Mouse (Mus musculus) ES-E14 (cell line): ENCODE measurements around the gene Fgfbp1. TPM values are rescaled to one million over a fixed set of nuclear protein-coding genes. Genes with fewer than 3 reads are reported as not detected.

Experiments
- DNase-seq: peaks from one replicate; pipeline ENCODE4 v3.0.0-alpha.2; 2013; ENCODE audit warnings: low read depth, low spot score
- H3K27ac ChIP-seq: 2 replicates; pipeline ENCODE4 v1.5.1; 2012; ENCODE audit warnings: low read depth, mild to moderate bottlenecking, low read length, moderate library complexity, mixed read lengths; ENCODE audit not compliant: poor library complexity, insufficient read depth, severe bottlenecking
- H3K36me3 ChIP-seq: 2 replicates; pipeline ENCODE4 v1.6.1; 2012; ENCODE audit warnings: mild to moderate bottlenecking, low read length, moderate library complexity, mixed read lengths; ENCODE audit not compliant: control insufficient read depth, poor library complexity, insufficient read depth, severe bottlenecking
- H3K4me1 ChIP-seq, 2 experiments: fragments of 150-350 bp in 1 of 2; sonication (generic) in 1 of 2; 2 replicates each; pipeline ENCODE4 v1.6.1; 2012; ENCODE audit warnings: low read length in 2 of 2, mild to moderate bottlenecking in 1 of 2, mixed read lengths in 1 of 2; ENCODE audit not compliant: control insufficient read depth in 2 of 2, insufficient read depth in 2 of 2, poor library complexity in 1 of 2
- H3K4me3 ChIP-seq, 2 experiments: fragments of 150-350 bp in 1 of 2; sonication (generic) in 1 of 2; 2 replicates each; pipeline ENCODE4 v1.5.1; 2012; ENCODE audit warnings: low read length in 2 of 2, low read depth in 1 of 2, mild to moderate bottlenecking in 1 of 2, mixed read lengths in 1 of 2; ENCODE audit not compliant: insufficient read depth in 1 of 2, poor library complexity in 1 of 2, severe bottlenecking in 1 of 2
- H3K9ac ChIP-seq: 2 replicates; pipeline ENCODE4 v1.6.1; 2012; ENCODE audit warnings: low read depth, mild to moderate bottlenecking, low read length, mixed read lengths; ENCODE audit not compliant: poor library complexity, insufficient read depth, severe bottlenecking
- H3K9me3 ChIP-seq: fragments of 150-350 bp; sonication (generic); 2 replicates; pipeline ENCODE4 v1.6.1; 2012; ENCODE audit warnings: low read depth, mild to moderate bottlenecking, low read length; ENCODE audit not compliant: control insufficient read depth, insufficient read depth
- CHD2 ChIP-seq: IDR thresholded peaks from 2 replicates; pipeline ENCODE4 v1.6.1; 2014; ENCODE audit warnings: mild to moderate bottlenecking, low read depth, low read length, inconsistent platforms
- HCFC1 ChIP-seq: IDR thresholded peaks from 2 replicates; pipeline ENCODE4 v1.6.1; 2012; ENCODE audit warnings: low read length, inconsistent platforms, borderline replicate concordance; ENCODE audit not compliant: insufficient read depth
- MAFK ChIP-seq: IDR thresholded peaks from 2 replicates; pipeline ENCODE4 v1.6.1; 2014; ENCODE audit warnings: mild to moderate bottlenecking, low read depth, low read length, inconsistent platforms; ENCODE audit not compliant: insufficient read depth
- ZC3H11A ChIP-seq: IDR thresholded peaks from 2 replicates; pipeline ENCODE4 v1.6.1; 2012; ENCODE audit warnings: low read depth, mild to moderate bottlenecking, inconsistent platforms, low read length, borderline replicate concordance
- ZNF384 ChIP-seq: IDR thresholded peaks from 2 replicates; pipeline ENCODE4 v1.6.1; 2012; ENCODE audit warnings: low read depth, low read length, inconsistent platforms
- in situ Hi-C, 2 experiments: fragments of 600-800 bp; cut with MboI; formaldehyde crosslinking; loops; one replicate each; pipeline ENCODE4 v1.15.1; 2025; ENCODE audit warnings: low sequenced_read_pairs in 2 of 2, inconsistent platforms in 1 of 2; ENCODE audit not compliant: unreplicated experiment in 2 of 2
- total RNA-seq: library from RNA; depleted of rRNA; stranded (reverse); fragments of 300-350 nt; gene quantifications from 2 replicates; pipeline ENCODE4 v1.2.3, GENCODE M21; 2012

Gene Fgfbp1
- total RNA-seq, 1 experiment: 41.1 TPM

DNA sequence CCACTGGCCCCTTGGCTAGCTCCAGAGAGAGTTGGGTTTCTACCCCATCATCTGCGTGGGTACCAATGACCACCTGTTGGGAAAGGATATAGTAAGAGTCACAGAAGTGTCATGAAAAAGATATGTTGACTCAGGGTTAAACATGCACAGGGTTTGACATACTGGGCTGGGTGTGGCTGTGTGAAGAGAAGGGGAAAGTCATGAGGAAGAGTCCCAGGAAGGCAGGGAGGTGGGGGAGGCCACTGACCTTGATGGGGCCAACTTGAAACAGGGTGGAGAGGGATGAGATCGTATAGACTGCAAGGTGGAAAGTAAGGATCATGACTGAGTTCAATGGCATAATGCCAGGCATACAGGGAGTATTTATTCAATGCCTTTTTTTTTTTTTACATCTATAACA, 1.2 kb downstream of the Fgfbp1 start:
- Histone ChIP-seq H3K9me3 (no peaks in the 10 kb centered on the region), H3K4me3 (no peak overlapping the region), H3K27ac (no peak overlapping the region), H3K9ac (no peak overlapping the region), H3K36me3 (peaks cover 4% of the 10 kb centered on the region; the same call in 1 of the 2 replicates), H3K4me1 (peaks cover 3 to 23% of the 10 kb centered on the region in 2 experiments; a peak in 2 of 4 replicates)
- no peak for TF ChIP-seq MAFK
- TF ChIP-seq HCFC1: no peak
- no peak for TF ChIP-seq ZC3H11A
- TF ChIP-seq ZNF384: no peak
- TF ChIP-seq CHD2: no peak
- in situ Hi-C loops: no loop called here
- no peak for DNase-seq

DNA sequence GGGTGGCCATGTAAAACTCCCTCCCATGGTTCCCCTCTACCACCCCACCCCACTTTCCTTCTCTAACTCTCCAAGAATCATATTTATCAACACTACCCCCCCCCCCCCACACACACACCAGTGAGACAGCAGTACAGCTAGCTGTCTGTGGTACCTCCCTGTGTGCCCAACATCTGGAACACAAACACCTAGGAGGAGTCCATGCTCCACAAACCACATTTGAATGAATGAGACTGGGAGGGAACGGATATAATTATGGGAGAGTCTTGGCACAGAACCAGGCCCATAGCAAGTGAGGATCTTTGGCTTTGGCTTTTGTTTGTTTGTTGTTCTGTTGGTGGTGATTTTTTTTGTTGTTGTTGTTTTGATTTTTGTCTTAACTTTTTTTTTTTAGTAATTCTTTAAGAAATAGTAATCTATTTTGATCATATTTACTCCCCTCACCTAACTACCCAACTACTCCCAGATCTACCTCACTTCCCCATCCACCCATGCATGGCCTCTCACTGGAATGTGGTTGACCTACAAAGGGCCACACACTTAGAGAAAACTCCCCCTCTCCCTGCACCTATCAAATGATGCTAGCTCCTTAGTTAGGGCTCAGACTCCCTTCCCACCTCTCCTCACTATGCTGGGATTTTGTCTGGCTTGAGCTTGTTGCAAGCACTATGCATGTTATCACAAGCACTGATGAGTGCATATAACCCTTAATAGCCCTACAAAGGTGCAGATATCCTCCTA, 4.6 kb downstream of the Fgfbp1 start:
- no peak for DNase-seq
- peaks cover 4% of the 10 kb centered on the region; the same call in 1 of the 2 replicates for H3K36me3 ChIP-seq
- H3K27ac ChIP-seq: no peak overlapping the region
- in situ Hi-C loops: no loop called here
- no peak for TF ChIP-seq HCFC1
- no peak for TF ChIP-seq ZNF384
- TF ChIP-seq ZC3H11A: no peak
- no peak for TF ChIP-seq CHD2
- TF ChIP-seq MAFK: no peak
- H3K4me3 ChIP-seq: no peak overlapping the region
- peaks cover 0 to 9% of the 10 kb centered on the region in 2 experiments; a peak in 2 of 4 replicates for H3K4me1 ChIP-seq
- H3K9ac ChIP-seq: no peak overlapping the region
- no peaks in the 10 kb centered on the region for H3K9me3 ChIP-seq

DNA sequence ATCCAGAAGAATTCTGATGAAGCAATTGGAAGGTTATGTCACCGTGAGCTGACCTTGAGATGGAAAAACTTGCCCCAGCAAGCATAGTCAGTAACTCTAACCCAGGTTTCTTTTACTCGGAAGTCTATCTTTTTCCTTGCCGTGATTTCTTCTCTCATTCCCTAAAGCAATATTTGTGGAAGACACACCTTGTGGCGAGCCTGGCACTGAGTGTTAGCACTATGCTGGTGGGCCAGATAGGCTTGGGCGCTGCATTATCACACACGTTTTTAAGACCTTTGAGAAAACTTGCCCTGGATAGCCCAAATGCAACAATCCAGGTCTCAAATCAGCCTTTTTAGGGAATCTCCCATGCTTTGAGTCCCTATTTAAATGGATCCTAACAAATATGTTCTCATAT, 7.4 kb downstream of the Fgfbp1 start:
- Histone ChIP-seq H3K36me3 (peaks cover under 1% of the 10 kb centered on the region; the same call in 1 of the 2 replicates), H3K9me3 (no peaks in the 10 kb centered on the region), H3K4me1 (no peaks in the 10 kb centered on the region), H3K9ac (no peak overlapping the region), H3K27ac (no peak overlapping the region), H3K4me3 (no peak overlapping the region)
- in situ Hi-C loops: no loop called here
- TF ChIP-seq ZC3H11A: no peak
- TF ChIP-seq HCFC1: no peak
- no peak for DNase-seq

DNA sequence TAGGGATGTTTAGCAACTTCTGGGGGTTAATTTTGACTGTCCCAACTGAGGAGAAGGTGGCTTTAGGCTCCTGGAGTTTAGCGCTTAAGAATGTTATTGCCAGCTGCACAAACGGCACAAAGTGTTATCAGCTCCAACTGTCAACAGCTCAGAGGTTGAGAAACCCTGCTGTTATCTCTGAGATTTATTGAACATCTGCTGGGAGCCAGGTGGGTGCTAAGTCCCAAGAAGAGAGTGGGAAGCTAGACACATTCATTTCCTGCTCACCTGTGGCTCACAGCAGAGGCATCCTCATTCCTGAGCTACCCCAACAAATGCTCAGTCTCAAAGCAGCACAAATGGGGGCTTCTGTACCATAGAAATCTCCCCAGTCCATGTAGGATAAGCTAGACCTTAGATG, 10.4 kb downstream of the Fgfbp1 start:
- no peak for TF ChIP-seq ZNF384
- no peak for TF ChIP-seq HCFC1
- TF ChIP-seq ZC3H11A: no peak
- no peak for TF ChIP-seq MAFK
- no peak for TF ChIP-seq CHD2
- in situ Hi-C loops: no loop called here
- H3K4me1 ChIP-seq: 0 out of 4 replicates have a peak, but pooled peaks cover 0 to 3% of the 10 kb centered on the region in 2 experiments
- no peak overlapping the region for H3K27ac ChIP-seq
- H3K4me3 ChIP-seq: no peak overlapping the region
- no peak for DNase-seq
- H3K36me3 ChIP-seq: no peaks in the 10 kb centered on the region
- H3K9ac ChIP-seq: no peak overlapping the region
- H3K9me3 ChIP-seq: no peaks in the 10 kb centered on the region

DNA sequence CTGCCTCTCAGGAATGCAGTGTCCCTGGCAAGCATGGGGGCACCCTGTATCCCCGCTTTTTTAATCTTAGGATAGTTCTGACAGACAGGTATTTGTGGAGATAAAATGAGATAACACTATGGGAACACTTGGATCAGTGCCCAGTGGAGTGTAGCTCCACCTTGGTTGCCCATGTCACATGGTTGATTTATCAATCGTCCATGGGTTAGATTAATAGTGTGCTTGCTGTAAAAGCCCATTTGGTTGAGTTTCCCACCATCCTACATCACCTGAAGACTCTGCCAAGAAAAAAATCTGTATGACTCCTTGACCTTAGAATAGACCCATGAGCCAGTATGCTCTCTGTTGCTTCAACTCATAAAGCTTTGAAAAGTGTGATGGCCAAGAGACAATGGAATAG, 11.0 kb downstream of the Fgfbp1 start:
- no peak for DNase-seq
- no peak overlapping the region for H3K9ac ChIP-seq
- in situ Hi-C loops: no loop called here
- H3K4me1 ChIP-seq: 0 out of 4 replicates have a peak, but pooled peaks cover 0 to 3% of the 10 kb centered on the region in 2 experiments
- H3K27ac ChIP-seq: no peak overlapping the region
- TF ChIP-seq CHD2: no peak
- no peak for TF ChIP-seq ZC3H11A
- TF ChIP-seq ZNF384: no peak
- no peak for TF ChIP-seq HCFC1
- TF ChIP-seq MAFK: no peak
- no peaks in the 10 kb centered on the region for H3K9me3 ChIP-seq
- no peak overlapping the region for H3K4me3 ChIP-seq
- no peaks in the 10 kb centered on the region for H3K36me3 ChIP-seq
